Comparison of ENCODE assay signal across 8 mouse cellular contexts in genomic region chr16:11012571-11013463, GRCm38 (mm10). TPM values are rescaled to one million over a fixed set of nuclear protein-coding genes. Genes with fewer than 3 reads are reported as not detected.
DNase-seq lines count a peak whose midpoint lies in the region; ATAC-seq and TF ChIP-seq lines count a peak whose summit lies in the region.

No protein-coding gene starts in this region.

- TF ChIP-seq CTCF in kidney, postnatal 0 days (IDR thresholded peaks at IDR 0.05; ENCODE audit: low read depth): no peak

- peaks cover 24% of the 10 kb centered on the region for H3K4me1 ChIP-seq in heart, embryonic 11.5 days (ENCODE audit: control insufficient read depth, insufficient read depth, low read length)
- peaks cover 21% of the 10 kb centered on the region for H3K4me1 ChIP-seq in kidney, postnatal 0 days (replicated peaks; ENCODE audit: insufficient read depth, low read length)
- H3K4me1 ChIP-seq in limb, embryonic 15.5 days: peaks cover 32% of the 10 kb centered on the region
- no peaks in the 10 kb centered on the region for H3K4me1 ChIP-seq in neural tube, embryonic 14.5 days (ENCODE audit: control insufficient read depth, insufficient read depth, low read length)

- H3K4me2 ChIP-seq in heart, embryonic 11.5 days: peak overlapping the region; percentile 22; the same call in 1 of the 2 replicates
- H3K4me2 ChIP-seq in kidney, postnatal 0 days (ENCODE audit: low read length): no peak overlapping the region
- no peak overlapping the region for H3K4me2 ChIP-seq in limb, embryonic 15.5 days
- no peak overlapping the region for H3K4me2 ChIP-seq in neural tube, embryonic 14.5 days (ENCODE audit: low read depth, low read length)

- peak; percentile 73 for DNase-seq in 416B (ENCODE audit: low read depth)
- DNase-seq in adrenal gland, adult 2 months: peak; percentile 71
- peak; percentile 71 for DNase-seq in fibroblast of lung, adult 2 months (ENCODE audit: low read depth)
- peak; percentile 34 for DNase-seq in kidney, postnatal 0 days (ENCODE audit: low spot score)
- DNase-seq in thymus, postnatal 25 days: peak; percentile 36

- H3K9ac ChIP-seq in heart, embryonic 11.5 days (ENCODE audit: low read depth, low read length): no peak overlapping the region
- no peak overlapping the region for H3K9ac ChIP-seq in kidney, postnatal 0 days (ENCODE audit: low read depth, low read length)
- no peak overlapping the region for H3K9ac ChIP-seq in limb, embryonic 15.5 days
- no peak overlapping the region for H3K9ac ChIP-seq in neural tube, embryonic 14.5 days (replicated peaks; ENCODE audit: low read depth, low read length)

- peak overlapping the region; percentile 62; the same call in 1 of the 2 replicates for H3K27ac ChIP-seq in heart, embryonic 11.5 days (ENCODE audit: low read depth, low read length)
- 0 out of 2 replicates have a peak overlapping the region, but pooled peaks have one; percentile 13 for H3K27ac ChIP-seq in kidney, postnatal 0 days
- peak overlapping the region; percentile 73 for H3K27ac ChIP-seq in limb, embryonic 15.5 days
- H3K27ac ChIP-seq in neural tube, embryonic 14.5 days (ENCODE audit: low read depth, low read length): no peak overlapping the region

- 58% methylated on average over 11 of the region's 11 CpGs for WGBS in heart, embryonic 11.5 days (ENCODE audit: insufficient replicate concordance)
- WGBS in kidney, postnatal 0 days: 63% methylated on average over 11 of the region's 11 CpGs
- WGBS in limb, embryonic 15.5 days: 47% methylated on average over 11 of the region's 11 CpGs
- WGBS in neural tube, embryonic 14.5 days: 66% methylated on average over 11 of the region's 11 CpGs

- ATAC-seq in heart, embryonic 11.5 days (replicated peaks; ENCODE audit: insufficient number of reproducible peaks, low FRiP score, low TSS enrichment): no peak
- ATAC-seq in kidney, postnatal 0 days (replicated peaks; ENCODE audit: low FRiP score, low read depth): no peak
- ATAC-seq in limb, embryonic 15.5 days (ENCODE audit: insufficient number of reproducible peaks, low FRiP score, low TSS enrichment, low read depth): peak; percentile 62
- ATAC-seq in neural tube, embryonic 14.5 days (ENCODE audit: low read depth): peak; percentile 21; the same call in 1 of the 2 replicates

- H3K4me3 ChIP-seq in heart, embryonic 11.5 days (ENCODE audit: low read depth, low read length): no peak overlapping the region
- H3K4me3 ChIP-seq in kidney, postnatal 0 days (replicated peaks; ENCODE audit: low read depth, low read length): no peak overlapping the region
- no peak overlapping the region for H3K4me3 ChIP-seq in limb, embryonic 15.5 days
- H3K4me3 ChIP-seq in neural tube, embryonic 14.5 days (ENCODE audit: low read depth, low read length): no peak overlapping the region

- H3K36me3 ChIP-seq in heart, embryonic 11.5 days (ENCODE audit: control insufficient read depth, insufficient read depth, low read length): no peaks in the 10 kb centered on the region
- no peaks in the 10 kb centered on the region for H3K36me3 ChIP-seq in kidney, postnatal 0 days (ENCODE audit: insufficient read depth, low read length)
- H3K36me3 ChIP-seq in limb, embryonic 15.5 days: no peaks in the 10 kb centered on the region
- H3K36me3 ChIP-seq in neural tube, embryonic 14.5 days (ENCODE audit: control insufficient read depth, insufficient read depth, low read length): no peaks in the 10 kb centered on the region

- no peaks in the 10 kb centered on the region for H3K27me3 ChIP-seq in heart, embryonic 11.5 days (ENCODE audit: control insufficient read depth, insufficient read depth, low read length)
- H3K27me3 ChIP-seq in kidney, postnatal 0 days (ENCODE audit: insufficient read depth, low read length): no peaks in the 10 kb centered on the region
- H3K27me3 ChIP-seq in limb, embryonic 15.5 days: no peaks in the 10 kb centered on the region
- H3K27me3 ChIP-seq in neural tube, embryonic 14.5 days (ENCODE audit: control insufficient read depth, insufficient read depth, low read length): no peaks in the 10 kb centered on the region

- no peaks in the 10 kb centered on the region for H3K9me3 ChIP-seq in heart, embryonic 11.5 days (replicated peaks; ENCODE audit: control insufficient read depth, low read length)
- no peaks in the 10 kb centered on the region for H3K9me3 ChIP-seq in kidney, postnatal 0 days (replicated peaks; ENCODE audit: low read length)
- no peaks in the 10 kb centered on the region for H3K9me3 ChIP-seq in limb, embryonic 15.5 days
- H3K9me3 ChIP-seq in neural tube, embryonic 14.5 days (ENCODE audit: control insufficient read depth, low read length): no peaks in the 10 kb centered on the region

RNA-seq across cellular contexts. Expression of gene Snn, which starts 47.9 kb away (rescaled TPM):
- total RNA-seq in adrenal gland, adult 2 months (2021): 10 to 100 TPM in 1 of 2 experiments, 1 to 10 TPM in 1; 9.7 to 16.5 TPM
- polyA plus RNA-seq in adrenal gland, adult 2 months (2012; rRNA removed): 9.1 and 9.2 TPM in 2 replicates
- polyA plus RNA-seq in heart, embryonic 11.5 days (2014; fragmentation: Nextera tagmentation; extraction: Ambion mirVana): 44.7 and 45.8 TPM in 2 replicates
- 31.0 and 32.9 TPM in 2 replicates for polyA plus RNA-seq in kidney, postnatal 0 days (2015; fragmentation: Nextera tagmentation; extraction: Ambion mirVana)
- polyA plus RNA-seq in limb, embryonic 15.5 days (2015; fragmentation: Nextera tagmentation; extraction: Ambion mirVana): 33.3 and 34.5 TPM in 2 replicates
- 133 and 142 TPM in 2 replicates for polyA plus RNA-seq in neural tube, embryonic 14.5 days (2014; fragmentation: Nextera tagmentation; extraction: Ambion mirVana)

RNA-seq across cellular contexts. Expression of gene Litaf, which starts 53.1 kb away (rescaled TPM):
- total RNA-seq in adrenal gland, adult 2 months (2021): 10 to 100 TPM; 50.4 to 65.2 TPM
- polyA plus RNA-seq in adrenal gland, adult 2 months (2012; rRNA removed): 221 and 284 TPM in 2 replicates
- 61.6 and 63.8 TPM in 2 replicates for polyA plus RNA-seq in heart, embryonic 11.5 days (2014; fragmentation: Nextera tagmentation; extraction: Ambion mirVana)
- polyA plus RNA-seq in kidney, postnatal 0 days (2015; fragmentation: Nextera tagmentation; extraction: Ambion mirVana): 137 and 145 TPM in 2 replicates
- 113 and 120 TPM in 2 replicates for polyA plus RNA-seq in limb, embryonic 15.5 days (2015; fragmentation: Nextera tagmentation; extraction: Ambion mirVana)
- polyA plus RNA-seq in neural tube, embryonic 14.5 days (2014; fragmentation: Nextera tagmentation; extraction: Ambion mirVana): 20.4 and 26.7 TPM in 2 replicates

Comparison
In these comparisons a context has a peak if more than half of its experiments do, and no peak if none do; other contexts are left out.
1. ATAC-seq: peak in limb, embryonic 15.5 days (single experiment) and neural tube, embryonic 14.5 days (single experiment); none in heart, embryonic 11.5 days (single experiment) and kidney, postnatal 0 days (single experiment).
2. Peak in every context shown above with its lines, with median percentiles within 50 percentile points of each other: DNase-seq.